Mouse (Mus musculus) kidney, postnatal 0 days (tissue): ENCODE measurements around the gene Ifit3. TPM values are rescaled to one million over a fixed set of nuclear protein-coding genes. Genes with fewer than 3 reads are reported as not detected.
A peak's percentile ranks its signal among the peaks of the same experiment; 100 is the strongest.

Source experiments
- ATAC-seq: fragments of 200-750 bp; cut with Nextera tagmentation; replicated peaks from 2 replicates; pipeline ENCODE4 v1.8.0; 2017; ENCODE audit warnings: low read depth, moderate number of reproducible peaks, moderate TSS enrichment, moderate library complexity; ENCODE audit not compliant: low FRiP score
- DNase-seq: peaks from one replicate; pipeline ENCODE4 v3.0.0-alpha.2; 2016; ENCODE audit warnings: low spot score
- H3K27ac ChIP-seq: fragments of 300-500 bp; sonication (generic); 2 replicates; pipeline ENCODE4 v1.5.1; 2014; ENCODE audit warnings: mild to moderate bottlenecking
- H3K27me3 ChIP-seq: fragments of 300-500 bp; sonication (generic); 2 replicates; pipeline ENCODE4 v1.6.1; 2014; ENCODE audit warnings: low read length, mixed read lengths; ENCODE audit not compliant: insufficient read depth
- H3K36me3 ChIP-seq: fragments of 300-500 bp; sonication (generic); 2 replicates; pipeline ENCODE4 v1.6.1; 2014; ENCODE audit warnings: low read length, mixed read lengths; ENCODE audit not compliant: insufficient read depth
- H3K4me1 ChIP-seq: fragments of 300-500 bp; sonication (generic); replicated peaks from 2 replicates; pipeline ENCODE4 v1.6.1; 2014; ENCODE audit warnings: antibody characterized with exemption, low read length, mixed read lengths; ENCODE audit not compliant: insufficient read depth
- H3K4me2 ChIP-seq: fragments of 300-500 bp; sonication (generic); 2 replicates; pipeline ENCODE4 v1.6.1; 2014; ENCODE audit warnings: mild to moderate bottlenecking, low read length, moderate library complexity, mixed read lengths
- H3K4me3 ChIP-seq: fragments of 300-500 bp; sonication (generic); replicated peaks from 2 replicates; pipeline ENCODE4 v1.5.1; 2014; ENCODE audit warnings: low read depth, low read length
- H3K9ac ChIP-seq: fragments of 300-500 bp; sonication (generic); 2 replicates; pipeline ENCODE4 v1.6.1; 2014; ENCODE audit warnings: low read depth, low read length
- H3K9me3 ChIP-seq: fragments of 300-500 bp; sonication (generic); replicated peaks from 2 replicates; pipeline ENCODE4 v1.6.1; 2016; ENCODE audit warnings: low read length, inconsistent platforms, mixed read lengths
- CTCF ChIP-seq: IDR thresholded peaks from 2 replicates; pipeline ENCODE4 v1.5.1; 2016; ENCODE audit warnings: antibody characterized with exemption, low read depth, mild to moderate bottlenecking, moderate library complexity
- WGBS: fragments of 180-500 bp; shearing (Covaris S2); extraction: QIAGEN DNeasy Blood & Tissue Kit; methylation state at CpG from one replicate; pipeline ENCODE4 v1.1.7; 2014; 5-methylcytosine and 5-hydroxymethylcytosine counted together
- polyA plus RNA-seq: library from polyadenylated mRNA; unstranded; fragments of >200 nt; fragmentation: Nextera tagmentation; extraction: Ambion mirVana; gene quantifications from 2 replicates; pipeline ENCODE4 v1.2.1, GENCODE M21; 2015

The Ifit3 gene
- polyA plus RNA-seq, 1 experiment from 2014 or later: 22.9 TPM

DNA sequence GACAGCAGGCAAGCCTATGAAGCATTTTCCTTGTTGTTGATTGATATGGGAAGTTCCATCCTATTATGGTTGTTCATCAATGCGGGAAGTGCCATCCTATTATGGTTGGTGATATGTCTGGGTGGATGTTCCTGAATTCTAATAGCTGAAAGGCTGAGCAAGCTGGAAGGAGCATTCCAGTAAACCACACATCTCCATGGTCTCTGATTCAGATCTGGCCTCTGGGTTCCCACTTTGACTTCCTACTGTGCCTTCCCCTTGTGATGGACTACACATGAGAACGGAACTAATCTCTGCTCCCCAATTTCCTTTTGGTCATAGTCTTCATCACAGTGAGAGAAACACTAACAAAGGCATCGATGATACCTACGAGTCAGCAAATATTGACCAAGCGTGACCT, 37.5 kb downstream of the Ifit3 start:
- no peak overlapping the region for H3K4me3 ChIP-seq
- ATAC-seq: no peak
- H3K4me2 ChIP-seq: no peak overlapping the region
- WGBS: 89% methylated on average over 5 of the region's 5 CpGs
- H3K36me3 ChIP-seq: no peaks in the 10 kb centered on the region
- no peaks in the 10 kb centered on the region for H3K4me1 ChIP-seq
- H3K27ac ChIP-seq: no peak overlapping the region
- no peak for TF ChIP-seq CTCF
- no peak overlapping the region for H3K9ac ChIP-seq
- H3K9me3 ChIP-seq: no peaks in the 10 kb centered on the region
- no peak for DNase-seq
- no peaks in the 10 kb centered on the region for H3K27me3 ChIP-seq

DNA sequence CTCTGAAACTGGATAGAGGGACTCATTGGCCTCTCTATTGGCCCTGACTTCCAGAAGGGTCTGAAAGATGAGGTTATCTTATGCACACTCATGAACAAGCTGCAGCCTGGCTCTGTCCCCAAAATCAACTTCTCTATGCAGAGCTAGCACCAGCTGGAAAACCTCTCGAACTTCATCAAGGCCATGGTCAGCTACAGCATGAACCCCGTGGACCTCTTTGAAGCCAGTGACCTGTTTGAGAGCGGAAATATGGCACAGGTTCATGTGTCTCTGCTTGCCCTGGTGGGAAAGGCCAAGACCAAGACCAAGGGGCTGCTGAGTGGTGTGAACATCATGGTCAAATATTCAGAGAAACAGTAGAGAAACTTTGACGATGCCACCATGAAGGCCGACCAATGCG, 40.5 kb downstream of the Ifit3 start:
- no peaks in the 10 kb centered on the region for H3K4me1 ChIP-seq
- H3K27ac ChIP-seq: no peak overlapping the region
- H3K4me3 ChIP-seq: no peak overlapping the region
- WGBS: 83% methylated on average over 6 of the region's 6 CpGs
- H3K9me3 ChIP-seq: no peaks in the 10 kb centered on the region
- H3K4me2 ChIP-seq: no peak overlapping the region
- DNase-seq: no peak
- H3K9ac ChIP-seq: no peak overlapping the region
- H3K36me3 ChIP-seq: no peaks in the 10 kb centered on the region
- ATAC-seq: no peak
- no peaks in the 10 kb centered on the region for H3K27me3 ChIP-seq
- TF ChIP-seq CTCF: no peak

DNA sequence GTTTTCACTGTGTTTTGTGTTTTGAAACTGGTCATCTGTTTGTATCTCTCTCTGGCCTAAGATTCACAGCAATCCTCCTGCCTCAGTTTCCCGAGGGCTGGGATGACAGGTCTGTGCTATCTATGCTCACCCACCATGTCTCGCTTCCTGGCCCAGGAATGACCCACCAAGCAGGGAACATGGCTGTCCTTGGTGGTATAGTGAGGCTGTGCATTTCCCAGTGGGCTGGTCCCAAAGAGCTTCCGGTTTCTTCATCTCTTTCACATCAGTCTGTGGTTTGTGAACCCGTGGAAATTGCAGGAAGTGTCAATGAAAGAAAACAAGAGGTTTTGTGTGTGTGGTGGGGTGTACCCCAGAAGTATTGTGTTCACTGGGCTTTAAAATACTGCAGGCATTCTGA, 41.3 kb downstream of the Ifit3 start:
- no peak overlapping the region for H3K9ac ChIP-seq
- H3K4me1 ChIP-seq: no peaks in the 10 kb centered on the region
- 83% methylated on average over 4 of the region's 4 CpGs for WGBS
- DNase-seq: no peak
- no peak overlapping the region for H3K4me2 ChIP-seq
- H3K9me3 ChIP-seq: no peaks in the 10 kb centered on the region
- no peak for ATAC-seq
- H3K27me3 ChIP-seq: no peaks in the 10 kb centered on the region
- no peaks in the 10 kb centered on the region for H3K36me3 ChIP-seq
- H3K27ac ChIP-seq: no peak overlapping the region
- H3K4me3 ChIP-seq: no peak overlapping the region
- TF ChIP-seq CTCF: no peak

DNA sequence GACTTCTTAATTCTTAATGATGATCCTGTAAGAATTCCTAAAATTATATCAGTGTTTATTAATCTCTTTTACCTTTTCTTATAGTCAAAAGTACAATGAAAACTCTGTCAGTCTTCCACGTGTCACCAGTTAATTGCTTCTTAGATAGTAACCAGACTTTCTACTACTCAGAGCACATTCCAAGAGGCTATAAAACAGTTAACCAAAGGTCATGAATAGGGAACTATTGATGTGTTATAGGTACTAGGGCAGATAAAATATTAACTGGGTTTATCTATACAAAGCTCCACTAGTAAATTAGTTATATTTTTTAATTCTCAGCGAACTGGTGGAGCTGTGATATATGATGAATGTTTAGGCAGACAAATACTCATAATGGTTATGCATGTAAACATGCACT, 44.2 kb downstream of the Ifit3 start:
- ATAC-seq (no peak), DNase-seq (no peak)
- Histone ChIP-seq H3K9ac (no peak overlapping the region), H3K9me3 (no peaks in the 10 kb centered on the region), H3K4me2 (no peak overlapping the region), H3K36me3 (no peaks in the 10 kb centered on the region), H3K4me1 (no peaks in the 10 kb centered on the region), H3K4me3 (no peak overlapping the region), H3K27me3 (no peaks in the 10 kb centered on the region), H3K27ac (no peak overlapping the region)
- WGBS: 52% methylated on average over 2 of the region's 2 CpGs
- TF ChIP-seq CTCF: no peak

GRCm38 (mm10) chr19:34631487-34631886, 48.2 kb downstream of the Ifit3 start:
- ATAC-seq (no peak), DNase-seq (no peak)
- Histone ChIP-seq H3K4me3 (no peak overlapping the region), H3K4me1 (no peaks in the 10 kb centered on the region), H3K9me3 (no peaks in the 10 kb centered on the region), H3K9ac (no peak overlapping the region), H3K4me2 (no peak overlapping the region), H3K36me3 (no peaks in the 10 kb centered on the region), H3K27ac (no peak overlapping the region), H3K27me3 (no peaks in the 10 kb centered on the region)
- TF ChIP-seq CTCF: no peak

GRCm38 (mm10) chr19:34633484-34633883, 50.2 kb downstream of the Ifit3 start:
- no peaks in the 10 kb centered on the region for H3K36me3 ChIP-seq
- 47% methylated on average over 2 of the region's 2 CpGs for WGBS
- no peak overlapping the region for H3K4me2 ChIP-seq
- H3K27me3 ChIP-seq: no peaks in the 10 kb centered on the region
- ATAC-seq (no peak), DNase-seq (peak; percentile 32)
- no peak for TF ChIP-seq CTCF
- H3K4me3 ChIP-seq: no peak overlapping the region
- H3K4me1 ChIP-seq: no peaks in the 10 kb centered on the region
- no peak overlapping the region for H3K9ac ChIP-seq
- no peaks in the 10 kb centered on the region for H3K9me3 ChIP-seq
- no peak overlapping the region for H3K27ac ChIP-seq

- peak; percentile 90 for DNase-seq
- Histone ChIP-seq H3K27me3 (no peaks in the 10 kb centered on the region), H3K4me1 (0 out of 2 replicates have a peak, but pooled peaks cover 4% of the 10 kb centered on the region), H3K9me3 (no peaks in the 10 kb centered on the region), H3K4me2 (no peak overlapping the region), H3K9ac (no peak overlapping the region), H3K4me3 (no peak overlapping the region), H3K27ac (no peak overlapping the region), H3K36me3 (no peaks in the 10 kb centered on the region)
- peak; percentile 92 for TF ChIP-seq CTCF
- peak; percentile 82 for ATAC-seq
- WGBS: 9% methylated on average over 3 of the region's 3 CpGs
Measured at GRCm38 (mm10) chr19:34636933-34637557, 53.7 kb downstream of the Ifit3 start.

Other genes with a start within 250 kb of the Ifit3 start
- gene Ch25h, start 108.4 kb upstream of the Ifit3 start, polyA plus RNA-seq: 3.0 and 3.4 TPM in 2 replicates
- gene Lipa, start 56.1 kb upstream of the Ifit3 start, polyA plus RNA-seq: 48.0 and 51.4 TPM in 2 replicates
- gene Ifit2, start 32.8 kb upstream of the Ifit3 start, polyA plus RNA-seq: 12.0 and 12.3 TPM in 2 replicates
- gene Ifit1bl1, start 18.4 kb downstream of the Ifit3 start, polyA plus RNA-seq: 0.78 and 1.7 TPM in 2 replicates
- 4.1 and 5.1 TPM in 2 replicates for gene Ifit3b, start 24.4 kb downstream of the Ifit3 start, polyA plus RNA-seq
- 0.32 and 0.41 TPM in 2 replicates for gene Ifit1bl2, start 57.2 kb downstream of the Ifit3 start, polyA plus RNA-seq
- 4.3 and 6.4 TPM in 2 replicates for gene Ifit1, start 57.3 kb downstream of the Ifit3 start, polyA plus RNA-seq
- 30.1 and 33.6 TPM in 2 replicates for gene Slc16a12, start 163.8 kb downstream of the Ifit3 start, polyA plus RNA-seq